Mouse (Mus musculus) heart, adult 2 months (tissue): ENCODE data around the gene Ralgps2.

Experiments
- CTCF ChIP-seq: fragments of 200-600 bp; IDR thresholded peaks from 2 replicates; pipeline ENCODE4 v1.8.1; 2022; ENCODE audit warnings: antibody characterized with exemption, mild to moderate bottlenecking, moderate library complexity
- EP300 ChIP-seq: fragments of 200-500 bp; IDR thresholded peaks from 2 replicates; pipeline ENCODE4 v1.6.1; 2011; ENCODE audit warnings: low read depth, low read length, control low read depth; ENCODE audit not compliant: insufficient read depth
- POLR2A ChIP-seq: fragments of 200-500 bp; IDR thresholded peaks from 2 replicates; pipeline ENCODE4 v1.6.1; 2011; ENCODE audit warnings: mild to moderate bottlenecking, low read depth, low read length, control low read depth; ENCODE audit not compliant: insufficient read depth

DNA sequence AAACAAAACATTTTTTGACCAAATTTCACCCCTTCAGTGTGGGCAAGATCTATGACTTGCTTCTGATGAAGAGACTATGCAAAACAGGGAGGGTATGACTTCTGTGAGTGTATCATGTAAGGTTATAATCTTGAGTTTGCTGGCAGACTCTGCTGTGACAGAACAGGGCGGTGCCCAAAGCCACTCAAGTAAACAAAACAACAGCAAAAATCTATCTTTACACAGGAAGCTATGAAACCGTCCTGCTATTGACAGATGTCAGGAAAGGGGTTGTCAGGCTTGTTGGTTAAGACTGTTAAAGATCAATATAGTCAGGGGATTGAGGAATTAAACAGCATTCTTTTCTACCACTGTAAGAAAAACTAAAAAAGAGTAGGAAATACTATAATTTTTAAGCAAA is 33.8 kb downstream of the Ralgps2 start:
- no peak for TF ChIP-seq POLR2A
- TF ChIP-seq EP300 = no peak
- no peak for TF ChIP-seq CTCF
